Mouse (Mus musculus): ENCODE measurements at regions not wholly inside any gene's neighbourhood (a gene's known extent, or its start where the extent isn't known, plus 50 kb on each side); places are given as distances from the start of the nearest gene placed in this dataset.

DNA sequence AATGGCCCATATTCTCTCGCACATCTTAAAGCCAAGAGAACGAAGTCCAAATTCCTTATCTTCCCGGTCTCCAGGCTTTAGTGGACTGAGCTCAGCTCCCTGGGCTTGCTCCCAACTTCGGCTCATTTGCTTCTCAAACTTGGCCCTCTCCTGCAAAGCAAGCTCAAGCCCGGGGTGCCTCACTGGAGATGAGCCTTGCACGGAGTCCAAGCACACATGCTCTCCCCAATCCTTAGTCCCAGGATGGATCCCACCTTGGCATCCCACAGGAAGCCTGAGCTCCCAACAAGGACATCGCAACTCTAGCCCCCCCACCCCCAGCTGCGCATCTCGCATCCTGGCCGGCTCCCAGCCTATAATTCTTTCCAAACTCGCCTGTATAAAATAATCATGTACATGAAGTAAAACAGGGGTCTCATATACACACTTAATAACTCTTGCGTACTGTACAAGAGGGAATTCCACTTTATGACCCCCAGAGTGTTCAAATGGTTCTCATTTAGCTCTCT, 242.9 kb upstream of the Tbx3 start:
- H3K9me3 ChIP-seq (ENCODE audit: control insufficient read depth, low read length): peaks cover 13% of the 10 kb centered on the region
- 50% methylated on average over 12 of the region's 12 CpGs for WGBS
- H3K36me3 ChIP-seq (ENCODE audit: control insufficient read depth, insufficient read depth, low read length): no peaks in the 10 kb centered on the region
- H3K4me3 ChIP-seq (ENCODE audit: low read depth, low read length): no peak overlapping the region
- H3K27me3 ChIP-seq (replicated peaks; ENCODE audit: control insufficient read depth, insufficient read depth, low read length): no peaks in the 10 kb centered on the region
- H3K9ac ChIP-seq (ENCODE audit: low read depth, low read length): 0 out of 2 replicates have a peak overlapping the region, but pooled peaks have one; percentile 11
- H3K4me1 ChIP-seq (ENCODE audit: control insufficient read depth, insufficient read depth, low read length): peaks cover 15% of the 10 kb centered on the region; the same call in 1 of the 2 replicates
- DNase-seq (ENCODE audit: low spot score): peak; percentile 90
- peak overlapping the region; percentile 10 for H3K27ac ChIP-seq (replicated peaks; ENCODE audit: low read depth, low read length)
- ATAC-seq (ENCODE audit: low read depth): peak; percentile 82
- peak overlapping the region; percentile 4; the same call in 1 of the 2 replicates for H3K4me2 ChIP-seq (ENCODE audit: low read depth, low read length)

DNA sequence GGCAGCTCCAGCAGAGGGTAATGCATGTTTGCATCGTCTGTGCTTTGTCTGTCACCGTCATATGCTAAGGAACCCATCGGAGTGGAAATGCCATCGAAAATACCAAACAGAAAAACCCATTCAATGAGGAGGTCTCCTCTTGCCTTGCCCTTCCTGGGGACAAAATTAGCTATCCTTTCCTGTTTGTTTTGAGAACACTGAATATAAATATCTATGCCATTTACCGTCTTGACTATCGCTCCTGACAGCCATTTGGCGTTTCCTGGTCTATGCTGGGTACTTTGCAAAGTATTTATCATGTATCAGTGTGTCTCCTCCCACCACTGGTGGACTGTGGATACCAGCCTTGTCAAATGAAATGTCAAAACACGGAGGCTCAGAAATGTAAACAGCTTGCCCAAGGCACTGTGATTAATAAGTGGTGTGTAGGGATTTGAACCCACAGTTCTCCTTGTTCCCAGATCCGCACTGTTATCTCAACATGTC, 239.2 kb upstream of the Tbx3 start:
- Histone ChIP-seq H3K9me3 (ENCODE audit: control insufficient read depth, low read length) (peaks cover 10% of the 10 kb centered on the region), H3K27ac (replicated peaks; ENCODE audit: low read depth, low read length) (no peak overlapping the region), H3K4me1 (ENCODE audit: control insufficient read depth, insufficient read depth, low read length) (peaks cover 26% of the 10 kb centered on the region), H3K27me3 (replicated peaks; ENCODE audit: control insufficient read depth, insufficient read depth, low read length) (no peaks in the 10 kb centered on the region), H3K4me2 (ENCODE audit: low read depth, low read length) (no peak overlapping the region), H3K36me3 (ENCODE audit: control insufficient read depth, insufficient read depth, low read length) (no peaks in the 10 kb centered on the region), H3K9ac (ENCODE audit: low read depth, low read length) (no peak overlapping the region), H3K4me3 (ENCODE audit: low read depth, low read length) (no peak overlapping the region)
- no peak for ATAC-seq (ENCODE audit: low read depth)
- DNase-seq (ENCODE audit: low spot score): no peak
- WGBS: 90% methylated on average over 9 of the region's 9 CpGs

DNA sequence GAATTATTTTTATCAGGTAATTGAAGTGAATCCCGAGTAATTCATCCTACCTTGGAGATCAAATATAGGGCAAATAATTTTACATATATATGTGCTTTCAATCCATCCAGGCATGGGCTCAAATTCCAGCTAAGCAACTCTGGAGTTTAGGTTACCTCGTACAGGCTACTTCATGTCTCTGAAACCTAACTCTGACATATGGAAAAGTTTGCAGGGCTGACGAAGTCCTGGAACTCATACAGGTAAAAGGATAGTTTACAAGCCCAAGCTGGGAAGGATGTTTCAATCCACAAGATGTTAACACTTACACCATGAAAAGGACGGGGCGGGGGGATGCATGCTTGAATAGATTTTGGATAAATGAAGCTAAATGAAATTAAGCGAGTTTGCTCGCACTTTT, 235.9 kb upstream of the Tbx3 start:
- peak; percentile 75 for DNase-seq (ENCODE audit: low spot score)
- Histone ChIP-seq H3K27me3 (replicated peaks; ENCODE audit: control insufficient read depth, insufficient read depth, low read length) (no peaks in the 10 kb centered on the region), H3K4me1 (ENCODE audit: control insufficient read depth, insufficient read depth, low read length) (peaks cover 10% of the 10 kb centered on the region; the same call in 1 of the 2 replicates), H3K36me3 (ENCODE audit: control insufficient read depth, insufficient read depth, low read length) (no peaks in the 10 kb centered on the region), H3K9me3 (ENCODE audit: control insufficient read depth, low read length) (peaks cover 11% of the 10 kb centered on the region), H3K9ac (ENCODE audit: low read depth, low read length) (no peak overlapping the region), H3K4me3 (ENCODE audit: low read depth, low read length) (no peak overlapping the region), H3K4me2 (ENCODE audit: low read depth, low read length) (0 out of 2 replicates have a peak overlapping the region, but pooled peaks have one; percentile 2), H3K27ac (replicated peaks; ENCODE audit: low read depth, low read length) (no peak overlapping the region)
- ATAC-seq (ENCODE audit: low read depth): peak; percentile 37; the same call in 1 of the 2 replicates
- WGBS: 21% methylated on average over 7 of the region's 7 CpGs

- H3K27ac ChIP-seq (replicated peaks; ENCODE audit: low read depth, low read length): no peak overlapping the region
- ATAC-seq (ENCODE audit: low read depth): no peak
- WGBS: 88% methylated on average over 4 of the region's 4 CpGs
These were observed 222.0 kb upstream of the Tbx3 start for GRCm38 (mm10) chr5:119448494-119448893.

DNA sequence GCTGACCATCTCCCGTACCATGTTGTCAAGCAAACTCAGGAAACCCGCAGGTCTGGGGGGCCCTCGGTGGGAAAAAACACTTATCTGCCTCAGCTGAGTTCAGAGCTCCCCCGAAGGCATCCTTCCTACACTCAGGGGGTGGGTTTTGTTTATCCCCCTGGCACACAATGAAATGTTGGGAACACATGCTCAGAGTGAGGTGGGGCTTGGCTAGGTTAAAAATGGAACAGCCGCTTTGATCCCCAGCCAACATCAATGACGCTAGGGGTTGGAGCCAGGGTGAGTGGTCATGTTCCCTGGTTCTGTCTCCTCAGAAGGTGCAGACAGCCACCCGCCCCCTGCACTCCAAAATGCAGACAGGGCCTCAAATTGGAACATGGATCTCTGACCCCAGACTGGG, 221.3 kb upstream of the Tbx3 start:
- DNase-seq (ENCODE audit: low spot score): peak; percentile 65
- no peak overlapping the region for H3K27ac ChIP-seq (replicated peaks; ENCODE audit: low read depth, low read length)
- H3K4me2 ChIP-seq (ENCODE audit: low read depth, low read length): no peak overlapping the region
- peaks cover 10% of the 10 kb centered on the region; the same call in 1 of the 2 replicates for H3K4me1 ChIP-seq (ENCODE audit: control insufficient read depth, insufficient read depth, low read length)
- WGBS: 38% methylated on average over 7 of the region's 7 CpGs
- no peak overlapping the region for H3K9ac ChIP-seq (ENCODE audit: low read depth, low read length)
- H3K4me3 ChIP-seq (ENCODE audit: low read depth, low read length): no peak overlapping the region
- peak; percentile 55; the same call in 1 of the 2 replicates for ATAC-seq (ENCODE audit: low read depth)
- H3K36me3 ChIP-seq (ENCODE audit: control insufficient read depth, insufficient read depth, low read length): no peaks in the 10 kb centered on the region
- no peaks in the 10 kb centered on the region for H3K27me3 ChIP-seq (replicated peaks; ENCODE audit: control insufficient read depth, insufficient read depth, low read length)
- no peaks in the 10 kb centered on the region for H3K9me3 ChIP-seq (ENCODE audit: control insufficient read depth, low read length)

More at GRCm38 (mm10) chr5:119448494-119448893, 222.0 kb upstream of the Tbx3 start:
- Histone ChIP-seq H3K9me3 (ENCODE audit: control insufficient read depth, low read length) (no peaks in the 10 kb centered on the region), H3K4me3 (ENCODE audit: low read depth, low read length) (no peak overlapping the region), H3K9ac (ENCODE audit: low read depth, low read length) (no peak overlapping the region), H3K4me2 (ENCODE audit: low read depth, low read length) (no peak overlapping the region), H3K27me3 (replicated peaks; ENCODE audit: control insufficient read depth, insufficient read depth, low read length) (no peaks in the 10 kb centered on the region), H3K36me3 (ENCODE audit: control insufficient read depth, insufficient read depth, low read length) (no peaks in the 10 kb centered on the region), H3K4me1 (ENCODE audit: control insufficient read depth, insufficient read depth, low read length) (peaks cover 10% of the 10 kb centered on the region; the same call in 1 of the 2 replicates)
- no peak for DNase-seq (ENCODE audit: low spot score)

DNA sequence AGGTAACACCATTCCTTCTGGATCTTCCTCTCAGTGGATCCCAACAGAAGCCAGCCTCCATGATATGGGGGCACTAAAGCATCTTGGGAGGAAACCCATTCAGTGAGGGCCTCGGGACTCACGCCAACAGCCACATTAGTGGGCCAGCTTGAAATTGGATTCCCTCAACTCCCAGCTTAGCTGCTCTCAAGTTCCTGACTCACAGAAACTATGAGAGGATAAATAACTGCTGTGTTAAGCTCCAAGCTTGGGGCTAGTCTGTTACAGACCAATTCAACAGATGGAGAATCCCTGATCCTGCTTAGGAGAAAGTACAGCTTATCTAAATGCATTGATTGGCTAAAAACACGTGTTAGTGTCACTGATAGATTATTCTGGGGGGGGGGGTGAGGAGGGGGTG, 210.7 kb upstream of the Tbx3 start:
- Histone ChIP-seq H3K4me1 (ENCODE audit: control insufficient read depth, insufficient read depth, low read length) (no peaks in the 10 kb centered on the region), H3K9me3 (ENCODE audit: control insufficient read depth, low read length) (no peaks in the 10 kb centered on the region), H3K4me3 (ENCODE audit: low read depth, low read length) (no peak overlapping the region), H3K36me3 (ENCODE audit: control insufficient read depth, insufficient read depth, low read length) (no peaks in the 10 kb centered on the region), H3K27ac (replicated peaks; ENCODE audit: low read depth, low read length) (no peak overlapping the region), H3K9ac (ENCODE audit: low read depth, low read length) (no peak overlapping the region), H3K27me3 (replicated peaks; ENCODE audit: control insufficient read depth, insufficient read depth, low read length) (no peaks in the 10 kb centered on the region), H3K4me2 (ENCODE audit: low read depth, low read length) (no peak overlapping the region)
- peak; percentile 50 for DNase-seq (ENCODE audit: low spot score)
- 44% methylated on average over 3 of the region's 3 CpGs for WGBS
- ATAC-seq (ENCODE audit: low read depth): peak; percentile 55; the same call in 1 of the 2 replicates

- 43% methylated on average over 14 of the region's 14 CpGs for WGBS
- ATAC-seq (ENCODE audit: low read depth): 0 out of 2 replicates have a peak, but pooled peaks have one; percentile 26
- no peaks in the 10 kb centered on the region for H3K9me3 ChIP-seq (ENCODE audit: control insufficient read depth, low read length)
- DNase-seq (ENCODE audit: low spot score): no peak
- no peak overlapping the region for H3K4me3 ChIP-seq (ENCODE audit: low read depth, low read length)
- no peaks in the 10 kb centered on the region for H3K27me3 ChIP-seq (replicated peaks; ENCODE audit: control insufficient read depth, insufficient read depth, low read length)
- no peak overlapping the region for H3K4me2 ChIP-seq (ENCODE audit: low read depth, low read length)
- H3K9ac ChIP-seq (ENCODE audit: low read depth, low read length): no peak overlapping the region
- no peak overlapping the region for H3K27ac ChIP-seq (replicated peaks; ENCODE audit: low read depth, low read length)
- no peaks in the 10 kb centered on the region for H3K4me1 ChIP-seq (ENCODE audit: control insufficient read depth, insufficient read depth, low read length)
- H3K36me3 ChIP-seq (ENCODE audit: control insufficient read depth, insufficient read depth, low read length): no peaks in the 10 kb centered on the region
These were observed 207.6 kb upstream of the Tbx3 start for GRCm38 (mm10) chr5:119462659-119463530.

DNA sequence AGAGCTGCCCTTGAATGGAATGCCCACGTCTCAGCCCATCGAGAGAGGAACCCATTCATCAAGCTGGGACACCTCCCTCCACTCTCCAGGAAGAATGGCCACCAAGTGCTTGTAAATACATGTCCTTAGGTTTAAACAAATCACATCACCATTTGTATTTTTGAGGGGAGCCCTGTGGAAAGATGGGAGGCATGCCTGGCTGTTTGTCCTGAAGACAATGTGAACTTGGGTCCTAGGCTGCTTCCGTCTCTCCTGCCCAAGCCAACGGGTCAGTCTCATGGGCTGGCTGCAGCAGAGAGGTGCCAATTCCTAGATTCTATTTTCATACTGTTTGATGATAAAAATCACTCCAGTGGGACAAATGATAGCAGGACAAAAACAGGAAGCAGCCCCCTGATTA, 205.9 kb upstream of the Tbx3 start:
- Histone ChIP-seq H3K4me2 (ENCODE audit: low read depth, low read length) (no peak overlapping the region), H3K27me3 (replicated peaks; ENCODE audit: control insufficient read depth, insufficient read depth, low read length) (no peaks in the 10 kb centered on the region), H3K4me3 (ENCODE audit: low read depth, low read length) (no peak overlapping the region), H3K9me3 (ENCODE audit: control insufficient read depth, low read length) (no peaks in the 10 kb centered on the region), H3K36me3 (ENCODE audit: control insufficient read depth, insufficient read depth, low read length) (no peaks in the 10 kb centered on the region), H3K4me1 (ENCODE audit: control insufficient read depth, insufficient read depth, low read length) (no peaks in the 10 kb centered on the region), H3K27ac (replicated peaks; ENCODE audit: low read depth, low read length) (no peak overlapping the region), H3K9ac (ENCODE audit: low read depth, low read length) (no peak overlapping the region)
- no peak for ATAC-seq (ENCODE audit: low read depth)
- 78% methylated on average over 4 of the region's 4 CpGs for WGBS
- DNase-seq (ENCODE audit: low spot score): no peak

Data from embryonic facial prominence, embryonic 14.5 days (tissue).